Mouse (Mus musculus): ENCODE measurements around the gene Armc9. TPM values are rescaled to one million over a fixed set of nuclear protein-coding genes. Genes with fewer than 3 reads are reported as not detected.

Armc9 gene
- total and polyA plus RNA-seq, 3 experiments: 10.9 to 15.5 (median 15.1) TPM

DNA sequence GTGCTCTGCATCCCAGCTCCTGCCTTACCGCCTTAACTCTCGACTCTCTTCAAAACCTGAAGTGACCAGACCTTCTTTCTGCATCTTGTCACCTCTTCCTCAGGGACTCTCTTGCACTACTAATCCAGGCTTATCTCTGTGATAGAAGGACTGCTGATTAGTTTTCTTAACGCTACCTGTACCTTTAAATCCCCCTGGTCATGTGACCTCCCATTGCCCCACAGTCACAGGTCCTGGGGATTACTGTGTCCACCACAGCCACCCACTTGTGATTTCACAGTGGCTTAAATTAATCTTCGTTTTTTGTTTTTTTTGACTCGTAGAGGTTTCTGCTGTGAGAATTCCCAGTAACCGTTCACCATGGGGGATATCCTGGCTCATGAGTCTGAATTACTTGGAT lies 2.0 kb downstream of the Armc9 start:
- Histone ChIP-seq H3K9ac (ENCODE audit: insufficient read depth, low read depth) (peak overlapping the region; percentile 1), H3K79me2 (replicated peaks; ENCODE audit: control insufficient read depth, extremely low read depth, insufficient read depth, poor library complexity, severe bottlenecking) (no peaks in the 10 kb centered on the region), H3K4me3 (replicated peaks in 1 of 3; ENCODE audit: low read depth in 2 of 3, low read length in 2 of 3, poor library complexity in 1 of 3) (peak overlapping the region in 2 of 3 experiments; percentile 4 to 76), H3K4me2 (ENCODE audit: insufficient read depth, low read depth, poor library complexity, severe bottlenecking) (peak overlapping the region; percentile 46), H3K9me3 (replicated peaks; ENCODE audit: low read length) (no peaks in the 10 kb centered on the region), H3K4me1 (ENCODE audit: control insufficient read depth in 1 of 2, insufficient read depth in 2 of 2) (peaks cover 3 to 44% of the 10 kb centered on the region in 2 experiments; a peak in 3 of 4 replicates), H3K27me3 (replicated peaks) (no peaks in the 10 kb centered on the region), H3K27ac (ENCODE audit: insufficient read depth, low read depth) (peak overlapping the region; percentile 63; the same call in 1 of the 2 replicates), H3K36me3 (replicated peaks in 1 of 2; ENCODE audit: control insufficient read depth in 1 of 2, insufficient read depth in 1 of 2, low read length in 1 of 2) (peaks cover 18 to 43% of the 10 kb centered on the region in 2 experiments)
- peak; percentile 59 for TF ChIP-seq USF2 (conservative IDR thresholded peaks at IDR 0.05; ENCODE audit: low read depth, low read length)
- TF ChIP-seq ZKSCAN1 (IDR thresholded peaks at IDR 0.05; ENCODE audit: borderline replicate concordance, low read depth, low read length): no peak
- no peak for TF ChIP-seq IRF4 (IDR thresholded peaks at IDR 0.05; ENCODE audit: low read depth, low read length)
- no peak for TF ChIP-seq CHD1 (IDR thresholded peaks at IDR 0.05; ENCODE audit: low read depth, low read length)
- no peak for TF ChIP-seq NRF1 (IDR thresholded peaks at IDR 0.05; ENCODE audit: low read depth, low read length)
- peak; percentile 62 for TF ChIP-seq USF1 (IDR thresholded peaks at IDR 0.05; ENCODE audit: low read depth, low read length)
- no peak for TF ChIP-seq SIN3A (IDR thresholded peaks at IDR 0.05; ENCODE audit: low read length)
- TF ChIP-seq SMC3 (IDR thresholded peaks at IDR 0.05; ENCODE audit: low read depth, low read length): no peak
- TF ChIP-seq POLR2AphosphoS2 (IDR thresholded peaks at IDR 0.05; ENCODE audit: low read depth, low read length): no peak
- TF ChIP-seq CHD2 (IDR thresholded peaks at IDR 0.05; ENCODE audit: low read length): no peak
- no peak for TF ChIP-seq RAD21 (IDR thresholded peaks at IDR 0.05; ENCODE audit: low read depth, low read length)
- no peak for TF ChIP-seq BHLHE40 (IDR thresholded peaks at IDR 0.05; ENCODE audit: low read depth, low read length)
- in situ Hi-C loops (cut with MboI; ENCODE audit: low pct_ligation_motif_present, low pct_unique_long_range_greater_than_20kb, low sequenced_read_pairs): no loop called here
- peak; percentile 12 for DNase-seq (ENCODE audit: extremely low read depth)
- dilution Hi-C loops (cut with MboI; ENCODE audit: extremely low pct_ligation_motif_present, extremely low pct_unique_long_range_greater_than_20kb, low sequenced_read_pairs): no loop called here

DNA sequence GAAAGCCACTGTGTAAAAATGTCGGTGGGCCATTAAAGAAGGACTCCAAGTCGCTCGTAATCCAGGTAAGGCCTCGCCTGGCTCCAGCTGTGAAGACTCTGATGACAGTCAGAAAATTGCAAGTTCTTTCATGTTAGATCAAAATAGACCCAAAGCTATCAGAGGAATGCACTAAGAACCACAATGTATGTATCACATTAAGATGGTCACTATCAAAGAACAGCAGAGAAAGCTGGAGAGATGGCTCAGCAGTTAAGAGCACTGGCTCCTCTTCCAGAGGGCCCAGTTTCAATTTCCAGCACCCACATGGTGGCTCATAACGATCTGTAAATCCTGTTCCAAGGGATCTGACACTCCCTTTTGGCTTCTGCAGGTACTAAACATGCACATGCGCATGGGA lies 5.5 kb downstream of the Armc9 start:
- Histone ChIP-seq H3K36me3 (replicated peaks in 1 of 2; ENCODE audit: control insufficient read depth in 1 of 2, insufficient read depth in 1 of 2, low read length in 1 of 2) (peaks cover 42 to 71% of the 10 kb centered on the region in 2 experiments), H3K4me2 (ENCODE audit: insufficient read depth, low read depth, poor library complexity, severe bottlenecking) (no peak overlapping the region), H3K27ac (ENCODE audit: insufficient read depth, low read depth) (no peak overlapping the region), H3K4me3 (replicated peaks in 1 of 3; ENCODE audit: low read depth in 2 of 3, low read length in 2 of 3, poor library complexity in 1 of 3) (no peak overlapping the region), H3K9ac (ENCODE audit: insufficient read depth, low read depth) (no peak overlapping the region), H3K9me3 (replicated peaks; ENCODE audit: low read length) (no peaks in the 10 kb centered on the region), H3K79me2 (replicated peaks; ENCODE audit: control insufficient read depth, extremely low read depth, insufficient read depth, poor library complexity, severe bottlenecking) (no peaks in the 10 kb centered on the region), H3K4me1 (ENCODE audit: control insufficient read depth in 1 of 2, insufficient read depth in 2 of 2) (peaks cover 3 to 37% of the 10 kb centered on the region in 2 experiments; a peak in 3 of 4 replicates), H3K27me3 (replicated peaks) (no peaks in the 10 kb centered on the region)
- no peak for DNase-seq (ENCODE audit: extremely low read depth)
- no peak for TF ChIP-seq IRF4 (IDR thresholded peaks at IDR 0.05; ENCODE audit: low read depth, low read length)
- no peak for TF ChIP-seq CHD1 (IDR thresholded peaks at IDR 0.05; ENCODE audit: low read depth, low read length)
- TF ChIP-seq CHD2 (IDR thresholded peaks at IDR 0.05; ENCODE audit: low read length): no peak
- TF ChIP-seq BHLHE40 (IDR thresholded peaks at IDR 0.05; ENCODE audit: low read depth, low read length): no peak
- TF ChIP-seq JUND (conservative IDR thresholded peaks at IDR 0.05; ENCODE audit: low read depth, low read length): no peak
- TF ChIP-seq HCFC1 (IDR thresholded peaks at IDR 0.05; ENCODE audit: low read depth, low read length): no peak
- no peak for TF ChIP-seq PAX5 (IDR thresholded peaks at IDR 0.05; ENCODE audit: low read length)
- no peak for TF ChIP-seq MAX (IDR thresholded peaks at IDR 0.05; ENCODE audit: low read length)
- TF ChIP-seq JUN (IDR thresholded peaks at IDR 0.05; ENCODE audit: insufficient read depth, low read depth, low read length): no peak
- no peak for TF ChIP-seq TBP (conservative IDR thresholded peaks at IDR 0.05; ENCODE audit: low read depth, low read length)
- TF ChIP-seq CTCF (conservative IDR thresholded peaks at IDR 0.05 in 1 of 2, IDR thresholded peaks at IDR 0.05 in 1 of 2; ENCODE audit: low read depth in 2 of 2, low read length in 2 of 2): no peak
- no peak for TF ChIP-seq POLR2A (IDR thresholded peaks at IDR 0.05; ENCODE audit: low read depth, low read length)
- TF ChIP-seq SIN3A (IDR thresholded peaks at IDR 0.05; ENCODE audit: low read length): no peak
- no peak for TF ChIP-seq MXI1 (IDR thresholded peaks at IDR 0.05; ENCODE audit: low read depth, low read length)
- TF ChIP-seq ETS1 (conservative IDR thresholded peaks at IDR 0.05; ENCODE audit: low read depth, low read length): no peak
- TF ChIP-seq USF1 (IDR thresholded peaks at IDR 0.05; ENCODE audit: low read depth, low read length): no peak
- no peak for TF ChIP-seq ELF1 (IDR thresholded peaks at IDR 0.05; ENCODE audit: low read depth, low read length)
- no peak for TF ChIP-seq MEF2A (IDR thresholded peaks at IDR 0.05; ENCODE audit: borderline replicate concordance, low read depth, low read length)
- TF ChIP-seq USF2 (conservative IDR thresholded peaks at IDR 0.05; ENCODE audit: low read depth, low read length): no peak
- no peak for TF ChIP-seq RCOR1 (conservative IDR thresholded peaks at IDR 0.05; ENCODE audit: low read depth, low read length)
- in situ Hi-C loops (cut with MboI; ENCODE audit: low pct_ligation_motif_present, low pct_unique_long_range_greater_than_20kb, low sequenced_read_pairs): no loop called here
- dilution Hi-C loops (cut with MboI; ENCODE audit: extremely low pct_ligation_motif_present, extremely low pct_unique_long_range_greater_than_20kb, low sequenced_read_pairs): no loop called here

Data from CH12.LX (cell line).